Mouse (Mus musculus): ENCODE measurements at regions not wholly inside any gene's neighbourhood (a gene's known extent, or its start where the extent isn't known, plus 50 kb on each side); places are given as distances from the start of the nearest gene placed in this dataset.
"Not testable (repeated sequence)": the region's sequence is repeated elsewhere in the genome, so short reads cannot be mapped to it uniquely, and the experiment has no call there.

DNA sequence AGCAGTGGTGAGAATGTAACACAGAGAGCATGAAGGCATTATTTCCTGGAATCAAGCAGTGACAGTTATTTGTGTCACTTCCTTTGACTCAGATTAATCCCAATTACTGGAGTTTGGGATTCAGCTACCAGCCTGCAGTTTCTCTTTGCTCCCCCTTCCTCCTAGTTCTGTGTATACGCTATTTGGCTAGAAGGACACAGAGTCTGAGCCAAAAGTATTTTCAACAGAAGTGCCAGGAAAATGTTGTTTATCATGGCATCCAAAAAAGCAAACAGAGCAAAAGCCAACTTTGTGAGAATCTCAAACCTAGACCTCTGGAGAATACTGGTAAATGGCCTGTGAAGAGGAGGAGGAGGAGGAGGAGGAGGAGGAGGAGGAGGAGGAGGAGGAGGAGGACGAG, 600.4 kb downstream of the Crisp4 start:
- DNase-seq, result no peak

- DNase-seq, result peak in 1 of 2 experiments; percentile 15
These were observed 607.5 kb downstream of the Crisp4 start for GRCm38 (mm10) chr1:17538160-17538559.

- DNase-seq, result not testable (repeated sequence)
These were observed 614.4 kb downstream of the Crisp4 start for GRCm38 (mm10) chr1:17531291-17531690.

GRCm38 (mm10) chr1:17520118-17520517, 625.6 kb downstream of the Crisp4 start:
- DNase-seq, result no peak

DNA sequence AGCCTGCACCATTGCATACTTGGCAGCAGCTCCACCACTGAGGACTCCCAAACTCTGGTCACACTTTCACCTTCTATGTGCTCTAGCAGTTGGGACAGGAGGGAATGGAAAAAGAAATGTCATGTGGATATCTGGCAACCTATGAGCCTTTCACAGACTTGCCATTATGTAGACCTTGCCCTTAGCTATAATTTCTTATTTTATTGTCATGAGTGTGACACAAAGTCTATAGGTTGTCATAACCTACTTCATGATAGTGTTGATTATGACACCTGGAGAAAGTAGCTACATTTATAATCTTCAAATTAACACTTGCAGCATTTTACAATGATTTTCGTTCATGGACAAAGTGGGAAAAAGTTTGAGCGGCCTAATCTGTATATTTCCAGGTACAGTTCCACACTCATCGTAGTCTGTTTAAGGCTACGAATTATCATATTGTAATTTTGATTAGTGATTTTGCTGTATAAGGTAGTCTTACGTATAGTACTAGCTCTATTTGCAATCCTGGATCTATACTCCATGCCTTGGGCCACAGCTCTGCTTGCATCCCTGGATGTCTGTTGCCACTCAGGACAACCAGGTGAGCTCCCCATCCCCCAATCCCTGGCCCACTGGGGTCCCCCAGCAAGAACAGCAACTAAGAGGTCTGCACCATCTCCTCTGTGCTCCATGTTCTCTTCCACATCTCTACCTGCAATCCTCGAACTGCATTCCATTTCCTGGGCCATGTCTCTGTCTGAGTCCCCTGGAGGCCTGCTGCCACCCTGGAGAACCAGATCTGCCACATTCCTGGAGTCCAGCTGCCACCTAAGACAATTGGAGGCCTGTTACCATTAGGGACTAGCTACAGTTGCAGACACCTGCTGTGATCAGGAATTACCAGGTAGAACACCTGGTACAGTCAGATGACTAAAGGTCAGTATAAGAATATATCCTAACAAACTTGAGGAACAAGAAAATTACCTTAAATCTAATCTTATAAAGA, 639.3 kb downstream of the Crisp4 start:
- DNase-seq, result no peak

GRCm38 (mm10) chr1:17493596-17493995, 652.1 kb downstream of the Crisp4 start:
- DNase-seq, result no peak

GRCm38 (mm10) chr1:17489854-17490202, 655.9 kb downstream of the Crisp4 start:
- DNase-seq, result not testable (repeated sequence)

DNA sequence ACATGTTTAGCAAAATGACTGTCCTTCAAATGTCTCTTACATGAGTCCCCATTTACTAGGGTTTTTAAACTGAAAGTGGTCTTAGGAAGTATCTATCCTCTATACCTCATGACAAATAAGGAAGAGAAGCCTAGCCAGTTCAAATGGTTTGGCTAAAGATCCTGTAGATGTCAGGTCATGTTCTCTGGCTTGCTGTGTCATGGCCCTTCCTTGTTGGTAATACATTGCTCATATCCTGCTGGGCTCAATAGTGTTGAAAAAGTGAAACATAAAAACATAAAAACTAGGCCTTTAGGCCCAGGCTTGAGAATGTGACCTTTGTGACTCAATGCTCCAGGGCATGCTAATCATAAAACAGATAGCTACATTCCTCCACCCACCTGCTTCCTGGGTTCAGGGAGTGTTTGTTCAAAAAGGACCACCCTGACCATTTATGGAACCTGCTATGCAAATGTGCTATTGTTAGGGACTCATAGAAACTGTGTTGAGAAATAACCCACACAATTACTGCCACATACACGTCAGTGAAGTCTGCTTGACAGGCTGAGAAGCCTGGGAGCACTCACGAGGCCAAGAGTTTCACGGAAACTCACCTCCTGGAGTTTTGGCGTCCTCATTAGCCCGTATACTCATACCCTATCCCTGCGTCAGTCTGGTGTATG, 656.4 kb downstream of the Crisp4 start:
- DNase-seq, result not testable (repeated sequence)

GRCm38 (mm10) chr1:17451204-17451866, 694.4 kb downstream of the Crisp4 start:
- DNase-seq, result no peak

DNA sequence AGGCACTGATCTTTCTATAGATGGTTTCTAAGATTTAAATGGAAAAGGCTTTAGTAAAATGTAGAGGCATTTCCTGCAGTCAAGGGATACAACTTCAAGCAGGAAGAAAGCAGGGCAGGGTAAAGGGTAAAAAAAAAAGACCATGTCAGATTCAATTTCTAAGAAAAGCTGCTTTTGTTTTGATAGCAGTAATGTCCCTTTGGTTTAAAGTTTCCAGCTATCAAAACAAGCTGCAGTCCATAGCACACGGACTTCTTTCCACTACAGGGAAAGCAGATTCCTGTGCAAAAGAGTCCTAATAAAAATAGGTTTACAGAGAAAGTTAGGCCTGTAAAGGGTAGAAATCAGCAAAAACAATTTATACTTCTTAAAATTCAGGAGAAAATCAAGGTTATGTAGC, 695.0 kb downstream of the Crisp4 start:
- no peak for DNase-seq

GRCm38 (mm10) chr1:17450295-17450694, 695.4 kb downstream of the Crisp4 start:
- no peak for DNase-seq

- DNase-seq, result peak in 1 of 2 experiments; percentile 2
These were observed 696.4 kb downstream of the Crisp4 start for GRCm38 (mm10) chr1:17449291-17449690.

DNA sequence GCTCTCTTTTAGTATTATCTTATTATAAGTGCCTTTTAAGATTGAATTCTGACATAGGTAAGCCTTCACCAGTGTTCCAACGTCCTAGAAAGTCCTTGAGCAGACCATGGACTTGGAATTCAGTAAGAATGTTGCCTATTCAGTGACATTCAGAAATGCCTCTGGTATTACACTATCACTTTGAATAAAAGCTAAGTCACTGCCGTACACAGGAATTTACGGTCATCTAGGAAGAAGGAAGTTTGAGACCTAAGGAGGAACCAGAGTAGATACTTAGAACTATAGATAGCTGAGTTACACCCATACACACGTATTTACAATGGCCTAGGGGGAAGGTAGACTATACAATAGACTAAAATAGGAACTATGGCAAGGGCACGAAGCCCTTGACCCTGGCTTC, 711.6 kb downstream of the Crisp4 start:
- not testable (repeated sequence) for DNase-seq

- DNase-seq, result peak; percentile 2 to 5
These were observed 729.7 kb downstream of the Crisp4 start for GRCm38 (mm10) chr1:17415958-17416357.

GRCm38 (mm10) chr1:17394893-17395292, 750.8 kb downstream of the Crisp4 start:
- no peak for DNase-seq

GRCm38 (mm10) chr1:17392114-17392819, 753.4 kb downstream of the Crisp4 start:
- no peak for DNase-seq

DNA sequence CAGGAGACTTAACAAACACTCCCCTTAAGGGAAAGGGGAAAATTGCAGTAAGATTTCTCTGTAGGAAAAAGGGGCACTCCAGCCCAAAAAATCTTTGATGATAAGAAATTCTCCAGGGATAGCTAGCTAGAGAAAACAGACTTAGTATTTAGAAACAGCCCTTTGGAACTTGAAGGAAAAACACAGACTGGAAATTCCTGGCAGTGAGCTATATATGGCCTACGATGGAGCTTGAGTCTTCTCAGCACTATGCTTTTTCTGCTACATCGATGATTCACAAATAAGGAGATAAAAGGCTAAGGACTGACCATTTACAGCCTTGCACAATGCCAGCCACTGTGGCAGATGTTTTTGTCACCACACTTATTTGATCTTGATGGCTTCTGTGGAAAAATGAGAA, 768.1 kb downstream of the Crisp4 start:
- DNase-seq, result no peak

- DNase-seq, result no peak
These were observed 797.4 kb downstream of the Crisp4 start for GRCm38 (mm10) chr1:17348271-17348670.

DNA sequence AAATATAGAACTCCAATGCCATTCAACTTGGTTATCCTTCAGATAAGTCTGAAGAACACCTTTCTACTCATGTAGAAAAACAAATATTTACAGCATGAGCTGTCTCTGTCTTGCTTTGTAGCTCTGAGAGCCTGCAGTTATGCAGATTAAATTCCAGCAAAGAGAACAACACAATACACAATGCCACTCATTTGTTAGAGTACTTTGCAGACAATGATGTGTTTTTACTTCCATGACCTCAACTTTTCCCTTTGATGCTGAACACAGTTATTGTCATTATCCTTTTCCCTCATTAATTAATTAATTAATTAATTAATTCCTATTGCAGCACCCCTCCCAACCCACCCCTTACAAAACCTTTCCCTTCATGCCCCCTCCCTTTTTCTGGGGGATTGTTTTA, 807.9 kb downstream of the Crisp4 start:
- DNase-seq, result no peak

DNA sequence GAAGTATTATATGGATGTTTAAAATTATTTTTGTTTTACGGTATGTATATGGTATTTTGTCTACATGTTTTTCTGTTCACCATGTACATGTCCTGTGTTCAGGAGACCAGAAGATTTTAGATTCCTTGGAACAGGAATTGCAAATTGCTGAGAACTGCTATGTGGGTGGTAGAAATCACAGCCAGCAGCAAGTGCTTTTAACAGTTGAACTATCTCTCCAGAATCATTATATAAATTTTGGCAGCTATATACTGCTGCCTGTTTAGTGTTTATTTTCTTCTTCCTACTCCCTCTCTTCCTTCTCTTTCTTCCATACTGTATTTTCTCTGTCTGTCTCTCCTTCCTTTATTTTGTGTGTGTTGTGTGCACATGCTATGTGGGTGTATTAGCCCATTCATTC, 834.3 kb downstream of the Crisp4 start:
- DNase-seq, result not testable (repeated sequence)

DNA sequence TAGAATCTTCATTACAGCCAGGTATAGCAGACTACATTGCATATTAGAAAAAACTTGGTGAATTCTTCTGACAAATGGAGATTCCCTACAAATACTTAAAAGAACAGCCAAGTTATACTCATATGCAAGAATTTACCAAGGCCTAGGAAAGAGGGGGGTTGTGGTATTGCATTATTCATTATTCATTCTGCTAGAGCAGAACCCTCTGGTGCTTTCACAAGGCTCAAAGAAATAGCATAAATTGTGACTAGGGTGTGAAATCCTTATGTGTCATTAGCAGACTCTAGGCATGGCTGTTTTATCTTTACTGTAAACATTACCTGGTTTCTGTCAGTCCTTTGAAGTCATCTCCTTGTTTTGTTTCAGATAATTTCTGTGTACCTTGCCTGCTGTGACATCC, 835.8 kb downstream of the Crisp4 start:
- not testable (repeated sequence) for DNase-seq

Data from cerebellum, postnatal 14 days (tissue).